Mouse (Mus musculus) stomach, embryonic 14.5 days (tissue): ENCODE results near the gene Polr3b. TPM values are rescaled to one million over a fixed set of nuclear protein-coding genes. Genes with fewer than 3 reads are reported as not detected.

Source experiments
- ATAC-seq: fragments of 200-750 bp; cut with Nextera tagmentation; 2 replicates; pipeline ENCODE4 v1.8.0; 2017; ENCODE audit warnings: low read depth, moderate TSS enrichment; ENCODE audit not compliant: insufficient number of reproducible peaks, insufficient read depth, low FRiP score
- H3K27ac ChIP-seq: fragments of 300-500 bp; sonication (generic); 2 replicates; pipeline ENCODE4 v1.5.1; 2014; ENCODE audit warnings: mild to moderate bottlenecking, low read length, moderate library complexity, mixed read lengths
- H3K27me3 ChIP-seq: fragments of 300-500 bp; sonication (generic); 2 replicates; pipeline ENCODE4 v1.6.1; 2014; ENCODE audit warnings: low read length, control low read depth, mixed read lengths; ENCODE audit not compliant: control insufficient read depth, insufficient read depth
- H3K36me3 ChIP-seq: fragments of 300-500 bp; sonication (generic); 2 replicates; pipeline ENCODE4 v1.6.1; 2014; ENCODE audit warnings: mild to moderate bottlenecking, control low read depth, low read length, moderate library complexity, mixed read lengths; ENCODE audit not compliant: control insufficient read depth, insufficient read depth
- H3K4me1 ChIP-seq: fragments of 300-500 bp; sonication (generic); 2 replicates; pipeline ENCODE4 v1.6.1; 2014; ENCODE audit warnings: low read length, control low read depth, mixed read lengths; ENCODE audit not compliant: control insufficient read depth, insufficient read depth
- H3K4me2 ChIP-seq: fragments of 300-500 bp; sonication (generic); replicated peaks from 2 replicates; pipeline ENCODE4 v1.6.1; 2014; ENCODE audit warnings: low read depth, low read length, control low read depth
- H3K4me3 ChIP-seq: fragments of 300-500 bp; sonication (generic); 2 replicates; pipeline ENCODE4 v1.5.1; 2014; ENCODE audit warnings: low read depth, low read length, control low read depth
- H3K9ac ChIP-seq: fragments of 300-500 bp; sonication (generic); replicated peaks from 2 replicates; pipeline ENCODE4 v1.6.1; 2014; ENCODE audit warnings: low read depth, mild to moderate bottlenecking, control low read depth, low read length, moderate library complexity, mixed read lengths
- H3K9me3 ChIP-seq: fragments of 300-500 bp; sonication (generic); 2 replicates; pipeline ENCODE4 v1.6.1; 2016; ENCODE audit warnings: low read depth, low read length, control low read depth; ENCODE audit not compliant: control insufficient read depth
- WGBS: fragments of 180-500 bp; shearing (Covaris S2); extraction: QIAGEN DNeasy Blood & Tissue Kit; methylation state at CpG from one replicate; pipeline ENCODE4 v1.1.7; 2014; 5-methylcytosine and 5-hydroxymethylcytosine counted together
- polyA plus RNA-seq: library from polyadenylated mRNA; unstranded; fragments of >200 nt; fragmentation: Nextera tagmentation; extraction: Ambion mirVana; gene quantifications from 2 replicates; pipeline ENCODE4 v1.2.1, GENCODE M21; 2014

Polr3b gene
- polyA plus RNA-seq, 1 experiment from 2014 or later: 13.7 TPM

DNA sequence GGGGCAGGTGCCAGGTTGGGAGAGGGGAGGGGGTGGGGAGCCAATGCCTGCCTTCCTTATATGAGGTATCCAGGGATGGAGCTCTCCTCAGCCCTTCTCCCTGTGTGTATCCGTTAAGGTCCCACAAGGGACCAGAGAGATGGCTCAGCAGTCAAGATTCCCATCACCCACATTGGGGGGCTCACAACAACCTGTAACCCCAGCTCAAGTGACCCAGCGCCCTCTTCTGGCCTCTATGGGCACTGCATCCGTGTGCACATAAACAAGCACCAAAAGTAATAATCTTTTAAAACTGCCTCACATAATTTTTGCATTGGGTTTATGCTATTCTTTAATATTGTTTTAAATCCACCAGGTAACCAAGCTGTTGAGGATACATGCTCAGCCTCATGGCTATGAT, 108.0 kb downstream of the Polr3b start:
- Histone ChIP-seq H3K27ac (no peak overlapping the region), H3K36me3 (peaks cover 4% of the 10 kb centered on the region; the same call in 1 of the 2 replicates), H3K4me1 (no peaks in the 10 kb centered on the region), H3K27me3 (no peaks in the 10 kb centered on the region), H3K9ac (no peak overlapping the region), H3K4me3 (no peak overlapping the region), H3K4me2 (no peak overlapping the region), H3K9me3 (no peaks in the 10 kb centered on the region)
- ATAC-seq: no peak
- WGBS: 77% methylated on average over 3 of the region's 3 CpGs

DNA sequence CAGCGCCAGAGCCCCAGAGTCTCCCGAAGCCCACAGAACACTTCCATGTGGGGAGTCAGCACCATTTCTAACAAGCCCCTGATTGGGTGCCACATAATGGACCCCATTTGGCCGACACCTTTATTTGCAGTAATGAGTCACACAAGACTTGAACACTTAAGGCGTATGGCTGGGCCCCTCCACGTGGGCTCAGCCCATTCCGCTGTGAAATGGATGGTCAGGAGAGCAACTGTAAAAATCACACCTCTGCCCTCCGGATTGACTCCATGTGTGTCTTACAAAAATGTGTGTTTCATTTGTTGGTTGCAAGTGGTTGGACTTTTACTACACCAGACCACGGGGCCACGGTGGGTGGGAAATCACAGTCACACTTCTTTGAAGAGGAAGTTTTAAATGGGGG, 108.9 kb downstream of the Polr3b start:
- H3K36me3 ChIP-seq: no peaks in the 10 kb centered on the region
- no peaks in the 10 kb centered on the region for H3K9me3 ChIP-seq
- H3K4me1 ChIP-seq: no peaks in the 10 kb centered on the region
- no peak overlapping the region for H3K4me2 ChIP-seq
- no peak overlapping the region for H3K27ac ChIP-seq
- no peaks in the 10 kb centered on the region for H3K27me3 ChIP-seq
- H3K9ac ChIP-seq: no peak overlapping the region
- no peak for ATAC-seq
- no peak overlapping the region for H3K4me3 ChIP-seq
- 75% methylated on average over 9 of the region's 9 CpGs for WGBS

DNA sequence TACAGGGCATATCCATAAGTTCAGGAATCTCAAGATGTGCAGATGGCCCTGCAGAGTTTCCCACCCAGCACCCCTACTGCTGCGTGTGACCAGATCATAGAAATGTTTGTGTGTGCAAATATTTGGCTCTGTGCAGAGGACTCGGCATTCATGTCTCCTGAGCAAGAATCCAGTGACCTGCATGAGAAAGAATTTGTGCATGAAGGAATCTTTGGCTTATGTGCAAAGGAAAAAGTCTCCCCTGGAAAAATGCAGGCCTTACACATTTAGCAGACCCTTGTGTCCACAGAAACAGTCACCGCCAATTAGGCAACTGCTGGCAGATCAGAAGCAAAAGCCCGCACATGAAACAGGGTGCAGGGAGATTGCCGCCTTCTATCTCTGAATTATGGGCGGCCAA, 111.4 kb downstream of the Polr3b start:
- 50% methylated on average over 6 of the region's 6 CpGs for WGBS
- Histone ChIP-seq H3K4me1 (no peaks in the 10 kb centered on the region), H3K9me3 (no peaks in the 10 kb centered on the region), H3K4me2 (no peak overlapping the region), H3K27me3 (no peaks in the 10 kb centered on the region), H3K4me3 (no peak overlapping the region), H3K9ac (no peak overlapping the region), H3K36me3 (no peaks in the 10 kb centered on the region), H3K27ac (no peak overlapping the region)
- ATAC-seq: no peak

DNA sequence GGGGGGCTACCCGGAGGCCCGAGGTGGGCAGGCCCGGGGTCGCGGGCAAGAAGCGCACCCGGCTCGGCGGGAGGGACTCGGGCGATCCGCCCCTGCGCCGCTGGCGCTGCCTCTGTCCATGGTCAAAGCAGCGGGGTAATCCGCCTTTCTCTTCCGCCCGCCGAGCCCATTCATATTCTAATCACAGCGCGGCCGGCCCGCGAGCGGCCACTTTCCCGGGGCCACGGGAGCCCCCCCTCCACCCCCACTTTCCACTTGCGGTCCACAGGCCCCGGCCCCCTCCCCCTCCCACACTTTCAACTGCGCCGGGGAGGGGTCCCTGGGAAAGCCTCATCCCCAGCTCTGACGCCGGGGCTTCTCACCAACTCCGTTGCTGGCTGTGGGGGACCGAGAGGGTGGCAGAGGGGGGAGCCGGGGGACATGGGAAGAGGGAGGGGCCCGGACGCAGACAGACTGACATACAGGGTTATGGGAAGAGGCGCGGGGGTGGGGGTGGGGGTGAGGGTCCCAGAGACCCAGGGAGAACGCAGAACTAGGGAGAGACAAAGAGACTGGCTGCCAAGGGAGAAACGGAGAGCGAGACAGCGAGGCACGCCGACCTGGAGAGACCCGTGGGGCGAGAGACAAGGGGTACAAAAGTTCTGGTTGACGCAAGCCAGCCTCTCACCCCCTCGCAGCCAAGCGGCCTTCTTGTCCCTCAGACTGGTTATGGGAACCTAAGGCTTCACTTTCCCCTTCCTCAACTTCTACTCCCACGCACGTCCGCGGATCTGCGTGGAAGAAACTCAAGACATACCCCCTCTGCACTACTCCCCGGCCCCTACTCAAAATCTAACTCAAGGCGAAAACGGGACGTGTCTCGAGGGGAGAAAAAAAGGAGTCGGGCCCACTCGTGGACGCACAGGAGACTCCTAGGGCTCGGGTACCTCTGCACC, 133.0 kb downstream of the Polr3b start:
- H3K4me2 ChIP-seq: peak overlapping the region; percentile 47
- H3K4me3 ChIP-seq: peak overlapping the region; percentile 29
- no peaks in the 10 kb centered on the region for H3K9me3 ChIP-seq
- no peak overlapping the region for H3K9ac ChIP-seq
- H3K4me1 ChIP-seq: peaks cover 7% of the 10 kb centered on the region; the same call in 1 of the 2 replicates
- H3K36me3 ChIP-seq: no peaks in the 10 kb centered on the region
- H3K27ac ChIP-seq: no peak overlapping the region
- peaks cover 67% of the 10 kb centered on the region for H3K27me3 ChIP-seq
- peak; percentile 28 for ATAC-seq
- under 1% methylated on average over 66 of the region's 66 CpGs for WGBS

DNA sequence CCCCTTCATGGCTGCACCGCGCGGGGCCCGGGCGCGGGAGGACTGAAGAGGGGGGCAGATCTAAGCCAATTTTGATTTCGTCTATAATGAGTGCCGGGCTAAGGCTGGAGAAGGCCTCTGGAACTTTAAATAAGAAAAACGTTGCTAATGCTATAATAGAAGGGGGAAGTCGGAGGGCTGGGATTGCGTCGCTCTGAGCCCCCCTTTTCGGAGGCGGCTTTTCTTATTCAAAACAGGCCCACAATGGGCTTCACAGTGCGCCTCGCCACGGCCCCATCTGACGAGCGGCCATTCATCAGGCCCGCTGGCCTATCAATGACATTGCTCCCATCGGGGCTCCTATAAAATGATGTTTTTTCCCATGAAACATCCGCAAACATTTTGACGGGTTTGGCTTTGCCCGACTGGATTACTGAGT, 133.7 kb downstream of the Polr3b start, which contains the start of gene Rfx4:
Rfx4 (plus strand) TSS at position 277 of the 418 bp plus-strand sequence.
- Histone ChIP-seq H3K4me3 (peak within 1 kb of the TSS; percentile 29), H3K4me2 (peak within 1 kb of the TSS; percentile 47), H3K9ac (no peak within 1 kb of the TSS), H3K4me1 (peaks cover 13% of the 10 kb centered on the region; the same call in 1 of the 2 replicates), H3K27me3 (peaks cover 71% of the 10 kb centered on the region), H3K36me3 (no peaks in the 10 kb centered on the region), H3K9me3 (no peaks in the 10 kb centered on the region), H3K27ac (no peak within 1 kb of the TSS)
- ATAC-seq: no peak
- WGBS: under 1% methylated on average over 24 of the region's 24 CpGs

DNA sequence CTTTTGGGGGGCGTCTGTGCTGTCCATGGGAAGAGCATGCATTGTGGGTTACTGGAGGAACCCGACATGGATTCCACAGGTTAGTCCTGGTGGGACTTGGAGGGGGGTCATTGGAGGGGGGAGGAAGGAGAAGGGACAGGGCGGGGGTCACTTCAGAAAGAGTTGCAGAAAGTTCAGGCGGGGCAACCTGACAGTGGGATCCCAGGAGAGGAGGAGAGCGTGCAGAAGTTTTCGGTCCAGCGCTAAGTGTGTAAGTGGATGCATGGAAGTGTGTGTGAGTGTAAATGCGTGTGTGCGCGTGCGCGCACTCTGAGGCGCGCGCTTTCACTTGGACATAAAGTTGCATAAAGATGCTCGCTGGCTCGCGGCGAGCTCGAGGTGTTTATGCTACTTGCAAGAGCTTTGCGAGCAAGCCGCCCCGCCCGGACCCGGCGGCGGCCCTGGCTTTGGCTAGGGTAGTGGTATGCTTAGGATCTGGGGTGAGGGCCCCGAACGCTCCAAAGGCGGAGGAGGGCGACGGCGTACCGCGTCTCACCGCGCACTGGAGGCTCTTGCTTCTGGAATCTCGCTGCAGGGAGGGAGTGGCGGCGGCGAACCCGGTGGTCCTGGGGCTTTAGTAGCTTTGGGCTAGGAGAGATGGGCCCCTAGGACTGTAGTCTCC, 134.5 kb downstream of the Polr3b start:
- H3K27ac ChIP-seq: no peak overlapping the region
- peak overlapping the region; percentile 30 for H3K4me2 ChIP-seq
- H3K4me3 ChIP-seq: peak overlapping the region; percentile 17
- peaks cover 72% of the 10 kb centered on the region for H3K27me3 ChIP-seq
- no peak overlapping the region for H3K9ac ChIP-seq
- H3K36me3 ChIP-seq: no peaks in the 10 kb centered on the region
- no peaks in the 10 kb centered on the region for H3K9me3 ChIP-seq
- peaks cover 13% of the 10 kb centered on the region; the same call in 1 of the 2 replicates for H3K4me1 ChIP-seq
- ATAC-seq: no peak
- under 1% methylated on average over 42 of the region's 42 CpGs for WGBS

DNA sequence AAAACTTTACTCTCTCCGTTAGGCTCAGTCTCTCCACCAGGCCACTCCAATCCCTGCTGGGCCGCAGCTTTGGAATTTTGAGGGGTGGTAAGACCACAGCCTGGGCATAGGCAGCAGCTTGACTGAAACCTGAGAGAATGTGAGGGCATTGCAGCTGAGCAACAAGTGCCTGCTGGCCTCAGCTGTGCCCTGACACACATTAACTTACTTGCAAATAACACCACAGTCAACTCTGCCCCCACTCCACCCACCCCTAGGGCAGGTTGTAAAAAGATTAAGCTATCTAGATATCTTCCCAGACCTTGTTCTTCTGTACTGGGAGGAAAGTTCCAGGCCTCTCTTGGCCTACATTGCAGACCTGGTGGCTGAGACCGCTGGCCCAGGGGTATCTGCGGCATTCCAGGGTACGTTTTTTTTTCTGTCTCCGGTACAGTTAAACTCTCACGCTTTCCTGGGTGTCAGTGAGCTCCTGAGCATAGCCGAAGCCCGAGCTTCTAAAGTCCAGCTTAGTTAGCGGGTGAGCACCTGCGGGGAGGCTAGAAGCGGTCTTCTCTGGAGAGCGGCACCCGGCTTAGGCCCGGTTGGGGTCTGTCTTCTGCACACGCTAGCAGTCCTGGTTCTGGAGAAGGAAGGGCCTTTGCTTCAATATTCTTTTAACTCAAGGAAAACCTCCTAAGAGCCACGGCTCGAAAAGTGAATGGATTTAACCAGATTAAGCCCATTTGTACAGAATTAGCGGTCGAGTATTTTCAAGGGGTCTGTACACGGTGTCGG, 135.5 kb downstream of the Polr3b start:
- no peak for ATAC-seq
- 7% methylated on average over 22 of the region's 22 CpGs for WGBS
- Histone ChIP-seq H3K27ac (no peak overlapping the region), H3K36me3 (no peaks in the 10 kb centered on the region), H3K9me3 (no peaks in the 10 kb centered on the region), H3K27me3 (peaks cover 79% of the 10 kb centered on the region), H3K9ac (no peak overlapping the region), H3K4me3 (no peak overlapping the region), H3K4me2 (no peak overlapping the region), H3K4me1 (peaks cover 13% of the 10 kb centered on the region; the same call in 1 of the 2 replicates)

DNA sequence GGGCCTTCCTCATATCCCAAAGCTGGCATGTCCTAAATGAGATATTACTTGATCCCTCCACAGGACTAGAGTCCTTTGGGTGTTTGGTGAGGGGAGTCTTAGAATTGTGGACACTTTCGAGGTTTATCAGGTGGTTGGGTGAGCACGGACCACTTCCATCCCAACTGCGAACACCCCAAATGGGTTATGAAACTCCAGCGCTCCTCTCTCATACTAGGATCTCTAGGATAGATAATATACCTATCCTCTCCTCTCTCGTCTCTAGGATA, 136.0 kb downstream of the Polr3b start:
- 7% methylated on average over 5 of the region's 5 CpGs for WGBS
- Histone ChIP-seq H3K4me3 (no peak overlapping the region), H3K4me2 (no peak overlapping the region), H3K9me3 (no peaks in the 10 kb centered on the region), H3K4me1 (peaks cover 13% of the 10 kb centered on the region; the same call in 1 of the 2 replicates), H3K27me3 (peaks cover 75% of the 10 kb centered on the region), H3K27ac (no peak overlapping the region), H3K36me3 (no peaks in the 10 kb centered on the region), H3K9ac (no peak overlapping the region)
- no peak for ATAC-seq
